Mouse (Mus musculus) heart, embryonic 12.5 days (tissue): ENCODE measurements around the gene Ift122. TPM values are rescaled to one million over a fixed set of nuclear protein-coding genes. Genes with fewer than 3 reads are reported as not detected.
"Not testable (repeated sequence)": the region's sequence is repeated elsewhere in the genome, so short reads cannot be mapped to it uniquely, and the experiment has no call there.

Experiments
- ATAC-seq: fragments of 200-750 bp; cut with Nextera tagmentation; 2 replicates; pipeline ENCODE4 v1.8.0; 2017; ENCODE audit warnings: moderate TSS enrichment, moderate library complexity; ENCODE audit not compliant: insufficient number of reproducible peaks, low FRiP score
- H3K27ac ChIP-seq: fragments of 300-500 bp; sonication (generic); 2 replicates; pipeline ENCODE4 v1.5.1; 2016; ENCODE audit warnings: mild to moderate bottlenecking, moderate library complexity; ENCODE audit not compliant: poor library complexity, severe bottlenecking
- H3K27me3 ChIP-seq: fragments of 300-500 bp; sonication (generic); replicated peaks from 2 replicates; pipeline ENCODE4 v1.6.1; 2016; ENCODE audit warnings: mild to moderate bottlenecking, moderate library complexity
- H3K36me3 ChIP-seq: fragments of 300-500 bp; sonication (generic); 2 replicates; pipeline ENCODE4 v1.6.1; 2016; ENCODE audit warnings: mild to moderate bottlenecking, moderate library complexity
- H3K4me1 ChIP-seq: fragments of 300-500 bp; sonication (generic); replicated peaks from 2 replicates; pipeline ENCODE4 v1.6.1; 2016; ENCODE audit warnings: mild to moderate bottlenecking
- H3K4me2 ChIP-seq: fragments of 300-500 bp; sonication (generic); 2 replicates; pipeline ENCODE4 v1.6.1; 2016; ENCODE audit warnings: mild to moderate bottlenecking, moderate library complexity
- H3K4me3 ChIP-seq: fragments of 300-500 bp; sonication (generic); 2 replicates; pipeline ENCODE4 v1.5.1; 2016; ENCODE audit warnings: mild to moderate bottlenecking
- H3K9ac ChIP-seq: fragments of 300-500 bp; sonication (generic); 2 replicates; pipeline ENCODE4 v1.6.1; 2016; ENCODE audit warnings: mild to moderate bottlenecking, moderate library complexity
- H3K9me3 ChIP-seq: fragments of 300-500 bp; sonication (generic); replicated peaks from 2 replicates; pipeline ENCODE4 v1.6.1; 2016; ENCODE audit warnings: mild to moderate bottlenecking, moderate library complexity
- WGBS: fragments of 180-500 bp; shearing (Covaris S2); methylation state at CpG from one replicate; pipeline ENCODE4 v1.1.7; 2016; 5-methylcytosine and 5-hydroxymethylcytosine counted together
- polyA plus RNA-seq: library from polyadenylated mRNA; unstranded; fragments of >200 nt; fragmentation: Nextera tagmentation; extraction: Ambion mirVana; gene quantifications from 2 replicates; pipeline ENCODE4 v1.2.1, GENCODE M21; 2016

Gene Ift122
- polyA plus RNA-seq, 1 experiment from 2014 or later = 22.7 TPM

GRCm38 (mm10) chr6:115821216-115821993, 31.9 kb upstream of the Ift122 start:
- H3K9ac ChIP-seq = no peak overlapping the region
- WGBS = 79% methylated on average over 8 of the region's 8 CpGs
- ATAC-seq = no peak
- H3K4me2 ChIP-seq = no peak overlapping the region
- no peak overlapping the region for H3K27ac ChIP-seq
- 0 out of 2 replicates have a peak, but pooled peaks cover 6% of the 10 kb centered on the region for H3K4me1 ChIP-seq
- no peaks in the 10 kb centered on the region for H3K27me3 ChIP-seq
- no peaks in the 10 kb centered on the region for H3K36me3 ChIP-seq
- H3K4me3 ChIP-seq = no peak overlapping the region
- H3K9me3 ChIP-seq = no peaks in the 10 kb centered on the region

DNA sequence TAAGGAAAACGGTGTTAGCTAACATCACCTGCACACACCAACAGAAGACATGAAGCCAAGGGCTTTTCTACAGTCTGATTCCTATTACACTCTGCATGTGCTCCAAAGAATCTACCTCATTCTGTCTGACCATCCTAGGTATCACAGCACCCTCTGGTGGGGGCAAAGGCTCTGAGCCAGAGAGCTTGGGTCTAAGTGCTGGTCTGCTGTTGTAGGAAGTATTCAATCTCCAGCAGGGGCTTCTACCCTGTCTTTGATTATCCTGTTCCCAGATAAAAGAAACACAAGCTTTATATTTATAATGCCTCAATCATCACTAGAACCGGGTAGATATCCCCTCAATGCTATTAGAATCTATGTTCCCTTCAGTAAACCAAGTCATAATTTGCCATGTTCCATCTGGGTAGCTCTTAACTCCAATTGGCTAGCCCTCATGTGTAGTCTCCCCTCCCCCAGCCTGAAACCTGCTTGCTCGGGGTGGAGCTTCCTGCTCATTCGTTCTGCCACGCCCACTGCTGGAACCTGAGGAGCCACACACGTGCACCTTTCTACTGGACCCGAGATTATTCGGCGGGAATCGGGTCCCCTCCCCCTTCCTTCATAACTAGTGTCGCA, 29.3 kb upstream of the Ift122 start:
- peak overlapping the region; percentile 55 for H3K4me2 ChIP-seq
- H3K36me3 ChIP-seq, H3K9me3 ChIP-seq, H3K9ac ChIP-seq, H3K4me1 ChIP-seq, H3K27me3 ChIP-seq: not testable (repeated sequence)
- H3K27ac ChIP-seq = 0 out of 2 replicates have a peak overlapping the region, but pooled peaks have one; percentile 23
- ATAC-seq = peak; percentile 94
- 3% methylated on average over 6 of the region's 11 CpGs for WGBS
- peak overlapping the region; percentile 27 for H3K4me3 ChIP-seq

DNA sequence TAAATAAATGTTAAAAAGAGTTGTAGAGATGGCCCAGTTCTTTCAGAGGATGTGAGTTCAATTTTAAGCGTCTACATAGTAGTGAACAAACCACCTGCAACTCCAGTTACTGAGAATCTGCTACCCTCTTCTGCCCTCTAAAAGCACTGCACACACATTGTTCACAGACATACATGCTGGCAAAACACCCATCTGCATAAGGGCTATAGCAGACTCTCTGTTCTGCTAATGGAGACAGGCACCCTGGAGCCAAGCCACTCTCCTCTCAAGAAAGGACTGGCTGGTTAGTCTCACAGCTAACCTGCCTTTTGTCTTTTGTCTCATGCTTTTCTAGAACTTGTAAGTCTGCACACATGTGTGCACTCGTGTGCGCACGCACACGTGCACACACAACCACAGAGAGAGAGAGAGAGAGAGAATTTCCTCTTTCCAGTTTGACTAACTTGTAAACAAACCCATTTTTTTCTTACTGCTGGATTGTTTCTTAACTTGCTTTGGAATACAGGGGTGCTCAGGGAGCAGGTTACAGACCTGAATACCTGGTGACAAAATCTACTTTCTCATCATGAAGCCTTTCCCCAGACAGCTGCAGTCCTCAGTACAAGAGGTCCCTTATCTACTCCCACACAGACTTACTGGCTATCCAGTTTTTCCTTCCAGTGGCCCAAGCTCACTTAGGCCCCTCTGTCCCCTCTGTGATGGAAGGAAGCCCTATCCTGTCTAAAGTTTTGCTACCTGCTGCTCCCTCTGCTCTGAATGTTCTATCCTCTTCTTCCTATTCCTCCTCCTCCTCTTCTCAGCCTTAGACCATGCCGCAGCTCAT, 22.3 kb upstream of the Ift122 start:
- Histone ChIP-seq H3K27me3 (no peaks in the 10 kb centered on the region), H3K4me2 (no peak overlapping the region), H3K4me1 (no peaks in the 10 kb centered on the region), H3K9ac (no peak overlapping the region), H3K9me3 (no peaks in the 10 kb centered on the region), H3K36me3 (no peaks in the 10 kb centered on the region; the same call in 1 of the 2 replicates), H3K27ac (no peak overlapping the region), H3K4me3 (no peak overlapping the region)
- no peak for ATAC-seq
- WGBS = 83% methylated on average over 6 of the region's 6 CpGs

- Histone ChIP-seq H3K27me3 (no peaks in the 10 kb centered on the region), H3K4me3 (no peak overlapping the region), H3K36me3 (no peaks in the 10 kb centered on the region; the same call in 1 of the 2 replicates), H3K9ac (no peak overlapping the region), H3K9me3 (no peaks in the 10 kb centered on the region), H3K4me2 (no peak overlapping the region), H3K4me1 (no peaks in the 10 kb centered on the region), H3K27ac (no peak overlapping the region)
- WGBS = 85% methylated on average over 2 of the region's 2 CpGs
- ATAC-seq = no peak
Measured at GRCm38 (mm10) chr6:115832152-115832850, 21.0 kb upstream of the Ift122 start.

DNA sequence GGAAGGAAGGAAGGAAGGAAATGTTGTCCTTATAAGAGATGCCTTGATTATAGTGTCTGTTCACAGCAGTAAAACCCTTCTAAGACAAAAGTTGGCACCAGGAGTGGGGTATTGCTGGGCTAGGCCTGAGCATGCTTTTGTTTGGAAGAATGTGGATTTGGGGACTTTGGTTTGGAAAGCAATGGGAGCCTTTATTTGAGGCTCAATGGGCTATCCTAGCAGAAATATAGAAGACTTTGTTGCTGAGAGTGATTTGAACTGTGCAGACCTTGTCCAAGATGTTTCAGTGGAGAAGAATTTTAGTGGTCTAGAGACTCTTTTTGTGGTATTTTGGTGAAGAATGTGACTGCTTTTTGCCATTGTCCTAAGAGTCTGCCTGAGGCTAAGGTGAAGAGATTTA, 19.4 kb upstream of the Ift122 start:
- Histone ChIP-seq H3K9me3 (no peaks in the 10 kb centered on the region), H3K27ac (no peak overlapping the region)

DNA sequence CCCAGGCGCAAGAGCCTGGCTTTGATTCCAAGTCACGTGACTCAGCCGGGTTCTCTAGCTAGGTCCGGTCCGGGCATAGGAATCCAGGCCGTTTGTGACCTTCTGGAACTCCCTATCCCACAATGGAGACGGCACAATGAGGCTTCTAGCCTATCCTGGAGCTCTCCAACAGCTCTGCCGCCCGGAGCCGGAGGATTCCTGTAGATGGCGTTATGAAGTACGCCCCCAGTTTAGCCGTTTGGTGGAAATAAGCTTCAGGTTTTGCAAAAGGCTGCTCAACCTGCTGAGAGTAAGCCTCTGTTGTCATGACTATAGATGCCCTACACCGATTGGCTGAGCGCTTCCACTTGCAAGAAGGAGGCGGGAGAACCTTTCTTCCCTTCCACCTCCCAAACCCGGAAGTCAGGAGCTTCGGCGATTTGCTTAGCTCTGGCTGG, 15.1 kb upstream of the Ift122 start, which contains the start of gene Efcab12:
Gene Efcab12 (minus strand): TSS at position 252 of the 437 bp plus-strand sequence.
- ATAC-seq = peak; percentile 89

More for the DNA sequence above, 19.4 kb upstream of the Ift122 start:
- Histone ChIP-seq H3K4me1 (peaks cover 11% of the 10 kb centered on the region), H3K4me2 (no peak overlapping the region), H3K4me3 (no peak overlapping the region), H3K9ac (no peak overlapping the region), H3K36me3 (no peaks in the 10 kb centered on the region; the same call in 1 of the 2 replicates), H3K27me3 (no peaks in the 10 kb centered on the region)
- no peak for ATAC-seq

DNA sequence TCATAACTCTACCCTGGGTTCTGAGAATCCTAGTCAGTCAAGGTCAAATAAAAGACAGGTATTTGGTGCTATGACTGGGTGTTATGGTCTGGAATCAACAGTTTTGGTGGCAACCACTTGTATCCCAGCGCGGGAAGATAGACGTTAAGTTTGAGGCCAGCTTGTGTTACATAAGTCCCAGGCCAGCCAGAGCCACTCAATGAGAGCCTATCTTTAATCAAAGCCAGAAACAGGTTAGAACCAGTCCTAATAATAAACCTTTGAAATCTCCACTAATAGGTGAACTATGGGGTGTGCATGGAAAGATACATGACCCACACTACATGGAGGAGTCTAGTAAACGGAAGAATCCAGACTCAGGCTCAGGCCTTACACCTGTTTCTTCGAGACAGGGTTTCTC, 14.5 kb upstream of the Ift122 start:
- peaks cover 17% of the 10 kb centered on the region for H3K36me3 ChIP-seq
- 66% methylated on average over 5 of the region's 5 CpGs for WGBS
- peak overlapping the region; percentile 46; the same call in 1 of the 2 replicates for H3K4me3 ChIP-seq
- H3K9me3 ChIP-seq = no peaks in the 10 kb centered on the region
- H3K27me3 ChIP-seq = no peaks in the 10 kb centered on the region
- peak; percentile 14; the same call in 1 of the 2 replicates for ATAC-seq
- no peak overlapping the region for H3K27ac ChIP-seq
- peaks cover 11% of the 10 kb centered on the region for H3K4me1 ChIP-seq
- peak overlapping the region; percentile 88 for H3K4me2 ChIP-seq
- H3K9ac ChIP-seq = no peak overlapping the region

More for the DNA sequence above, 15.1 kb upstream of the Ift122 start, which contains the start of gene Efcab12:
- Histone ChIP-seq H3K36me3 (peaks cover 11% of the 10 kb centered on the region), H3K9ac (peak within 1 kb of the TSS; percentile 59), H3K9me3 (no peaks in the 10 kb centered on the region), H3K27me3 (no peaks in the 10 kb centered on the region), H3K27ac (0 out of 2 replicates have a peak within 1 kb of the TSS, but pooled peaks have one; percentile 18), H3K4me1 (peaks cover 11% of the 10 kb centered on the region), H3K4me2 (peak within 1 kb of the TSS; percentile 88), H3K4me3 (peak within 1 kb of the TSS; percentile 46)
- WGBS = 3% methylated on average over 19 of the region's 19 CpGs

DNA sequence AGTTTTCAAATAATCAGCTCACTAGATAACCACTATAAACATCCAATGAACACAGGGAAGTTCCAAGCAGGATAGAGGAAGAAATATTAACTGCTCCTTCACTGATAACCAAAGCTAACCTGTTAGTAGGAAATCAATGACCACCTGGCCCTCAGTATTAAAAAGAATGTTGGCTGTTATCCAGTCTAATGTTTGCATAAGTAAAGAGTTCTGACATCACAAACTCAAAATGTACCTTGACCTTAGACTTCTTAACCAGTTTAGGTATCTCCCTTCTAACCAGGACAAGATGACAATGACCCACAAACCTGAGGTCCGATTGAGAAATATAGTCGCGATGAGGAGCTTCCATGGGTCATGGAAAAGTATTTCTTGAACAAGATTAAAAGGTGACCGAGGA, 8.3 kb upstream of the Ift122 start:
- Histone ChIP-seq H3K4me2 (no peak overlapping the region), H3K4me1 (peaks cover 10% of the 10 kb centered on the region), H3K9me3 (no peaks in the 10 kb centered on the region), H3K36me3 (peaks cover 42% of the 10 kb centered on the region), H3K27ac (no peak overlapping the region), H3K4me3 (no peak overlapping the region), H3K9ac (no peak overlapping the region), H3K27me3 (no peaks in the 10 kb centered on the region)
- no peak for ATAC-seq
- 93% methylated on average over 4 of the region's 4 CpGs for WGBS

GRCm38 (mm10) chr6:115846640-115847411, 6.4 kb upstream of the Ift122 start:
- Histone ChIP-seq H3K4me1 (peaks cover 11% of the 10 kb centered on the region), H3K9ac (no peak overlapping the region), H3K27ac (no peak overlapping the region), H3K4me2 (no peak overlapping the region), H3K9me3 (no peaks in the 10 kb centered on the region), H3K4me3 (no peak overlapping the region), H3K36me3 (peaks cover 39% of the 10 kb centered on the region), H3K27me3 (no peaks in the 10 kb centered on the region)
- ATAC-seq = no peak
- WGBS = 36% methylated on average over 8 of the region's 8 CpGs
